Mouse (Mus musculus) hindbrain, postnatal 0 days (tissue): ENCODE data around the gene Gtpbp4. TPM values are rescaled to one million over a fixed set of nuclear protein-coding genes. Genes with fewer than 3 reads are reported as not detected.
"Not testable (repeated sequence)": the region's sequence is repeated elsewhere in the genome, so short reads cannot be mapped to it uniquely, and the experiment has no call there.

Experiments used
- ATAC-seq: fragments of 200-750 bp; cut with Nextera tagmentation; 2 replicates; pipeline ENCODE4 v1.8.0; 2017; ENCODE audit warnings: mild to moderate bottlenecking, moderate TSS enrichment, moderate library complexity
- DNase-seq: peaks from one replicate; pipeline ENCODE4 v3.0.0-alpha.2; 2015; ENCODE audit warnings: low spot score
- H3K27ac ChIP-seq: fragments of 300-500 bp; sonication (generic); 2 replicates; pipeline ENCODE4 v1.5.1; 2014; ENCODE audit warnings: mild to moderate bottlenecking
- H3K27me3 ChIP-seq: fragments of 300-500 bp; sonication (generic); 2 replicates; pipeline ENCODE4 v1.6.1; 2014; ENCODE audit warnings: low read length, mixed read lengths; ENCODE audit not compliant: insufficient read depth
- H3K36me3 ChIP-seq: fragments of 300-500 bp; sonication (generic); 2 replicates; pipeline ENCODE4 v1.6.1; 2014; ENCODE audit warnings: low read length, mixed read lengths; ENCODE audit not compliant: insufficient read depth
- H3K4me1 ChIP-seq: fragments of 300-500 bp; sonication (generic); 2 replicates; pipeline ENCODE4 v1.6.1; 2014; ENCODE audit warnings: antibody characterized with exemption, low read length, mixed read lengths; ENCODE audit not compliant: insufficient read depth
- H3K4me2 ChIP-seq: fragments of 300-500 bp; sonication (generic); 2 replicates; pipeline ENCODE4 v1.6.1; 2014; ENCODE audit warnings: low read depth, mild to moderate bottlenecking, low read length, moderate library complexity, mixed read lengths
- H3K4me3 ChIP-seq: fragments of 300-500 bp; sonication (generic); 2 replicates; pipeline ENCODE4 v1.5.1; 2014; ENCODE audit warnings: low read length
- H3K9ac ChIP-seq: fragments of 300-500 bp; sonication (generic); replicated peaks from 2 replicates; pipeline ENCODE4 v1.6.1; 2014; ENCODE audit warnings: mild to moderate bottlenecking, low read length, moderate library complexity, mixed read lengths
- H3K9me3 ChIP-seq: fragments of 300-500 bp; sonication (generic); 2 replicates; pipeline ENCODE4 v1.6.1; 2016; ENCODE audit warnings: low read length, mixed read lengths
- CTCF ChIP-seq: IDR thresholded peaks from 2 replicates; pipeline ENCODE4 v1.5.1; 2016; ENCODE audit warnings: antibody characterized with exemption, control low read depth, low read depth
- WGBS: fragments of 180-500 bp; shearing (Covaris S2); extraction: QIAGEN DNeasy Blood & Tissue Kit; methylation state at CpG from one replicate; pipeline ENCODE4 v1.1.7; 2014; 5-methylcytosine and 5-hydroxymethylcytosine counted together
- polyA plus RNA-seq: library from polyadenylated mRNA; unstranded; fragments of >200 nt; fragmentation: Nextera tagmentation; extraction: Ambion mirVana; gene quantifications from 2 replicates; pipeline ENCODE4 v1.2.1, GENCODE M21; 2015
- total RNA-seq: library from RNA; depleted of rRNA; stranded (reverse); fragments of >200 nt; gene quantifications from 2 replicates; pipeline ENCODE4 v1.2.3, GENCODE M21; 2014

The Gtpbp4 gene
- total and polyA plus RNA-seq, 2 experiments from 2014 or later = 11.9 to 53.0 TPM

DNA sequence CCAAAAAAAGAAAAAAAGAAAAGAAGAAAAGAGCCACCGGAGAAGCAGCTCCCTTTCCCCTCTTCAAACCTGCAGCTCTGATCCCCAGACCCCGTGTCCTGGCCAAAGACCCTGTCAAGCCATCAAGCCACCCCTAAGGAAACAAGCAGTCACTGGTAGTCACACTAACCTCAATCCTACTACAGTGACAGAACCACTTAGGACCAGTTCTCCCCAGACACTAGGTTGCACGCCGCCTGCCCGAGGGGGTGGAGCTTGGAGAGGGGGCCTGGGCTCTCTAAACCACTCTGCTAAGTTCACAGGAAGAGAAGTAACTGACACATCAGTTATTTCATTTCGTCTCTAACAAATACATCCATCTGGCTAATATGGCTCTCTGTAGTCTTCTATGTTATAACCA lies 3.7 kb downstream of the Gtpbp4 start:
- H3K9me3 ChIP-seq = no peaks in the 10 kb centered on the region
- H3K4me3 ChIP-seq = no peak overlapping the region
- no peak overlapping the region for H3K27ac ChIP-seq
- H3K36me3 ChIP-seq = peaks cover 26% of the 10 kb centered on the region; the same call in 1 of the 2 replicates
- H3K27me3 ChIP-seq = no peaks in the 10 kb centered on the region
- WGBS = 93% methylated on average over 6 of the region's 6 CpGs
- peaks cover 11% of the 10 kb centered on the region for H3K4me1 ChIP-seq
- no peak overlapping the region for H3K9ac ChIP-seq
- no peak for ATAC-seq
- no peak for TF ChIP-seq CTCF
- DNase-seq = no peak
- H3K4me2 ChIP-seq = no peak overlapping the region

DNA sequence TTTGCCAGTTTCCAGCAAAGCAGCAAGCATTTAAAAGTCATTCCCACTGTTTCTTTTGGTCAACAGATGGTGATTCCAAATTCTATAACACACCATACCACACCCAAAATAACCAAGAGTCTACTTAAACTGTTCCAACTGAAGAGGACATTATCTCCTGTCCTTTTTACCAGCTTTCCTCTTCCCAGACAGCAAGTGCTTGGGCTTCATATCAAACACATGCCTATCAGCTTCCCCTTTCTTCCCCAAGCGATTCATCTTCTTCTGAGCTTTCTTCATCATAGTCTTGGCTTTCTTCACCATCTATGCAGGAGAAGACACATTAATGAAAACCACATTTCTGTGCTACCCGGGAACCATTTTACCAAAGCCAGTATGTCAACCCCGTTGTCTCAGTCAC lies 22.9 kb downstream of the Gtpbp4 start:
- Histone ChIP-seq H3K4me2 (no peak overlapping the region), H3K27ac (no peak overlapping the region), H3K27me3 (no peaks in the 10 kb centered on the region), H3K9me3 (no peaks in the 10 kb centered on the region), H3K4me1 (no peaks in the 10 kb centered on the region), H3K36me3 (peaks cover 64% of the 10 kb centered on the region), H3K4me3 (no peak overlapping the region), H3K9ac (no peak overlapping the region)
- TF ChIP-seq CTCF = no peak
- ATAC-seq (no peak), DNase-seq (no peak)
- 98% methylated on average over 3 of the region's 3 CpGs for WGBS

DNA sequence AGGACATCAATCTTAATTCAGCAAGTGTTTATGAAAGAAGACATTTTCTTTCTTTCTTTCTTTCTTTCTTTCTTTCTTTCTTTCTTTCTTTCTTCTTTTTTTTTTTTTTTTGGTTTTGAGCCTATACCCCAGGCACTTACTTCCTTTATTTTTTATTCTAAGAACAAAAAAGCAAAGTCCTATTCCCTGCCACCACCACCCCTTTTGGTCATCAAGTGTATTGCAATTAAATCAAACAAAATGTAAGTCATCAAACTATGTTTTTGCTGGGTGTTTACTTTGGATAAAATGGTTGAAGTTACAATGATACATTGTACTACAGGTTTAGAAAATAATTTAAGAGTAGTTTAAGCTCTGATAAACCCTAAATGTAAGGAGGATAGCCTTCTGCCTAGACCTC lies 23.5 kb downstream of the Gtpbp4 start:
- TF ChIP-seq CTCF = peak; percentile 40
- peaks cover 61% of the 10 kb centered on the region for H3K36me3 ChIP-seq
- no peak overlapping the region for H3K27ac ChIP-seq
- H3K4me3 ChIP-seq = no peak overlapping the region
- no peak for DNase-seq
- H3K4me1 ChIP-seq = no peaks in the 10 kb centered on the region
- H3K9ac ChIP-seq = no peak overlapping the region
- H3K4me2 ChIP-seq = no peak overlapping the region
- H3K9me3 ChIP-seq = no peaks in the 10 kb centered on the region
- H3K27me3 ChIP-seq = no peaks in the 10 kb centered on the region
- no peak for ATAC-seq

DNA sequence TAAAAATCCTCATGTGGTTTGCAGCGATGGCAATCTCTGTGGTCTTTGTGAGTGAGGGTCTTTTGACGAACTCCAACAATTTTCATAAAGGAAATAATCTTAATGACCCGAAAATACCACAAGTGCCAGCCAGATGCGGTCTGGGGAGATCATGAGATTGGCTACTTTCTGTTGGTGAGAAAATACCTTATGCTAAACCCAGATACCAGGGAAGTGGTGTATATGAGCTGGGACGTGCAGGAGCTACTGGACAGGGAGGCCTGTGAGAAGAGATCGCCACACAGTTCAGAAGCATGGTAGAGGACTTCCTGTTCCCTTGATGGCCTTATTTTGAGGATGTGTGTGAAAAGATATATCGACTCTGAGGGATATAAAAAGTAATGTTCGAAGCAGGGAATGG lies 28.1 kb downstream of the Gtpbp4 start:
- no peak overlapping the region for H3K4me3 ChIP-seq
- WGBS = 94% methylated on average over 8 of the region's 8 CpGs
- no peak for ATAC-seq
- TF ChIP-seq CTCF = no peak
- no peaks in the 10 kb centered on the region for H3K27me3 ChIP-seq
- H3K9me3 ChIP-seq = no peaks in the 10 kb centered on the region
- no peak overlapping the region for H3K4me2 ChIP-seq
- DNase-seq = no peak
- H3K27ac ChIP-seq = no peak overlapping the region
- H3K4me1 ChIP-seq = no peaks in the 10 kb centered on the region
- peaks cover 17% of the 10 kb centered on the region for H3K36me3 ChIP-seq
- H3K9ac ChIP-seq = no peak overlapping the region

DNA sequence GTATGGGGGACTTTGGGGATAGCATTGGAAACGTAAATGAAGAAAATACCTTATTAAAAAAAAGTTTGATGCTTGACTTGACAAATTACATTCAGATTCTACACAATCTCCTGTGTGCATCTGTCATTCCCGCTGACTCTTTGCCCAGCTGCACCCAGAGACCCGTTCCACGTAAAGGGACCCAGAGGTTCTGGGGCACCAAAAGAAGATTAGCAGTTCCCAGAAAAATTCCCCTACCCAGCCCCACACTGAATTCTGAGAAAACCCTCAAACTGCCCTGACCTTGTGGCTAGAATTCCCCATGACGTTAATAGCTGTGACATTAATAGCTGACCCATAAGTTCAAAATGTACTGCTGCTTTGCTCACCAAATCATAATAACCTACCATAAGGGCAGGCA lies 30.7 kb downstream of the Gtpbp4 start:
- no peaks in the 10 kb centered on the region for H3K4me1 ChIP-seq
- TF ChIP-seq CTCF = no peak
- WGBS = 98% methylated on average over 5 of the region's 5 CpGs
- no peak overlapping the region for H3K4me3 ChIP-seq
- DNase-seq (no peak), ATAC-seq (no peak)
- no peak overlapping the region for H3K9ac ChIP-seq
- H3K36me3 ChIP-seq = peaks cover 15% of the 10 kb centered on the region
- no peak overlapping the region for H3K4me2 ChIP-seq
- H3K9me3 ChIP-seq = no peaks in the 10 kb centered on the region
- H3K27me3 ChIP-seq = no peaks in the 10 kb centered on the region
- H3K27ac ChIP-seq = no peak overlapping the region

DNA sequence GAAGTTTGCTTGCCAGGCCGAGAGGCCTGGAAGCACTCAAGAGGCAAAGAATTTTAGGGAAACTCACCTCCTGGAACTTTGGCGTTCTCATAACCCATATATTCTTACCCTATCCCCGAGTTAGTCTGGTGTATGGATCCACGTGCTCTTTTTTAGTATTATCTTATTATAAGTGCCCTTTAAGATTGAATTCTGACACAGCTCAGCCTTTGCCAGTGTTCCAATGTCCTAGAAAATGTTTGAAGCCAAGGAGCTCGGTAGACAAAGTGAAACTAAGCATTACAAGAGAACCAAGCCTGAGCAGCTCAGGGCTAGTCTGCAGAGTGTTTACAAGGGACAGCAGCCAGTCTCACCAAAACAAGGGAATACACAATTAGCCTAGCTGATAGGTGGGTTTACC lies 33.6 kb downstream of the Gtpbp4 start:
- not testable (repeated sequence) for DNase-seq, H3K9ac ChIP-seq, H3K4me1 ChIP-seq, H3K36me3 ChIP-seq, H3K27ac ChIP-seq, H3K4me2 ChIP-seq, H3K4me3 ChIP-seq, ATAC-seq, H3K27me3 ChIP-seq, H3K9me3 ChIP-seq
- WGBS = 44% methylated on average over 5 of the region's 5 CpGs

DNA sequence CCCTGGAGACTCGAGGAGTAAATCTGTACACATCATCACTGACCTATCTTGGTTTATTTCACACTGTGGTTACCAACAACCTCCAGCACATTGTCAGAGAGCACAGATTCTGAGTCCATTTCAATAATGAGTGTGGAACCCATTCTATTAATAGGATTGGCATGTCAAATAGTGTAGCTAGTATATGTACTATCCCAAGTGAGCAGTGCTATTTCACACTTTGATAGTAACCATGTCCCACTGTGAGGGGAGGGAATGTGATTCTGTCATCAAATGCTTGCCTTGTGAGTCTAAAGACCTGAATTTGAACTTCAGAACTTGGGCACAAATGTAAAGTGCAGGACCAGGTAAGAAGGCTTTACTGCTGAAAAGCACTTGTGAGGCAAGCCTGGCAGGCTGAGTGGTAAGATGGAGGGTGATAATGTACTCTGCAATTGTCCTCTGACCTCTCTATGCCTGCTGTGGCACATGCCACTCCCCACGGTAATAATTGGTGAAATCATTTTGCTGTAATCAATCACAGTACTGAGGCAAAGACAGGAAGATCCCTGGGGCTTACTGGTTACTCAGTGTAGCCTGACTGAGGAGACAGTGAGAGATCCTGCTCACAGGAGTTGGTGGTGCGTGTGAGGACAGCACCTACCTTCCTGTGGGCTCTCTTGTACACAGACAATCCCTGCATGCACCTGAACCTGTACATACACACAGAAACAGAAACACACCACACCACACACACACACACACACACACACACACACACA lies 34.6 kb downstream of the Gtpbp4 start:
- ATAC-seq = not testable (repeated sequence)
- 65% methylated on average over 3 of the region's 3 CpGs for WGBS

DNA sequence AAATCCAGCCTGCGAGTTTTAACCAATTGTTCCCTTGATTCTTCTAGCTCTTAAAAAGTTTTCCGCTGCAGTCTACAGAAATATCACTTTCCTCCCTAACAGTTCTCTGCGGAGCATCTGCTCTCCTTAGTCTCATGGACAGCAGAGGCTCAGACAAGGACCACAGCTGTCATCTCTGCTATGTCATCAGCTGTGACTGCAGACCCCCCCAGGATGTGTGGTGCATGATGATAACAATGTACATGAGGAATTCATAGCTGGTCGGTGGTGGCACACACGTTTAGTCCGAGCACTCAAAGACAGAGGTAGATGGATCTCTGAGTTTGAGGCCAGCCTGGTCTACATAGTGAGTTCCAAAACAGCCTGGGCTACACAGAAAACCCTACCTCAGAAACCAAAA lies 36.3 kb downstream of the Gtpbp4 start:
- DNase-seq, H3K4me1 ChIP-seq, H3K9ac ChIP-seq, H3K4me3 ChIP-seq, H3K27me3 ChIP-seq, H3K9me3 ChIP-seq, H3K36me3 ChIP-seq, H3K27ac ChIP-seq, ATAC-seq, H3K4me2 ChIP-seq: not testable (repeated sequence)
- 92% methylated on average over 5 of the region's 6 CpGs for WGBS

More for the DNA sequence above, 34.6 kb downstream of the Gtpbp4 start:
- H3K36me3 ChIP-seq, H3K27me3 ChIP-seq, H3K4me3 ChIP-seq, H3K4me2 ChIP-seq, H3K9me3 ChIP-seq, H3K27ac ChIP-seq, DNase-seq, H3K4me1 ChIP-seq, H3K9ac ChIP-seq: not testable (repeated sequence)

DNA sequence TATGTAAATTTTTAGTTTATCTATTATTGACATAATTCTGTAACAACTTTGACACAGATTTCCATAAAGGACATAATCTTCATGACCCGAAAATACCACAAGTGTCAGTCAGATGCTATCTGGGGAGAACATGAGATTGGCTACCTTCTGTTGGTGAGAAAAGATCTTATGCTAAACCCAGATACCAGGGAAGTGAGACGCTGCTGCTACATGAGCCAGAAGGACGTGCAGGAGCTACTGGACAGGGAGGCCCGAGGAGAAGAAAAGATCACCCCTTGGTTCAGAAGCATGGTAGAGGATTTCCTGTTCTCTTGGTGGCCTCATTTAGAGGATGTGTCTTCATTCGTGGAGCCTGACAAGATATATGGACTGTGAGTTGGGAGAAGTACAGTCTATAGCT lies 36.8 kb downstream of the Gtpbp4 start:
- H3K4me1 ChIP-seq, H3K27me3 ChIP-seq, ATAC-seq, H3K9ac ChIP-seq, H3K27ac ChIP-seq, H3K36me3 ChIP-seq, H3K4me3 ChIP-seq, H3K4me2 ChIP-seq, H3K9me3 ChIP-seq, DNase-seq: not testable (repeated sequence)
- no CpG with 5 or more reads among the region's 5 CpGs for WGBS

DNA sequence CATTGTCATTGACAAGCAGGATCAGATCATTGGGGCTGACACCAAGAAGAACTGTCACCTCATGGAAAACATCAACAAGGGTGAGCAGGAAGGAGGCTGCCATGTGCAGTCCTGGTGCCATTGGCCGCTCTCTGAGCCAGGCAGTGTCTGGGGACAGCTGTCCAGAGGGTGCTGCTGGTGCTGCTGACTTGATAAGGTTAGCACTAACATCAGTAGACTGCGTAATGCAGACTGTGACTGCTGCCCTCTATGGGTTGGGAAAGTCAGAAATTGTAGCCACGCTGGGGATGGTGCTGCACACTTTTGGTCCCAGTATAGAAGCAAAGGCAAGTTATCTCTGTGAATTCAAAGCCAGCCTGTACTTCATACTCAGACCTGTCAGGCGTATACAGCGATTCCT lies 39.0 kb downstream of the Gtpbp4 start:
- not testable (repeated sequence) for H3K4me3 ChIP-seq, ATAC-seq, H3K9ac ChIP-seq, H3K4me2 ChIP-seq, H3K9me3 ChIP-seq, H3K4me1 ChIP-seq, H3K27ac ChIP-seq, H3K27me3 ChIP-seq, DNase-seq, H3K36me3 ChIP-seq
- no CpG with 5 or more reads among the region's 5 CpGs for WGBS
